Mouse (Mus musculus) megakaryocyte, embryonic 14.5 days (primary cell): ENCODE data around the gene Prkcsh. TPM values are rescaled to one million over a fixed set of nuclear protein-coding genes. Genes with fewer than 3 reads are reported as not detected.

ENCODE experiments used
- H3K27me3 ChIP-seq: replicated peaks from 2 replicates; pipeline ENCODE3; 2012; ENCODE audit warnings: inconsistent platforms
- H3K36me3 ChIP-seq: replicated peaks from 2 replicates; pipeline ENCODE3; 2012; ENCODE audit warnings: low read length, inconsistent platforms, mixed read lengths
- H3K4me1 ChIP-seq: 2 replicates; pipeline ENCODE4 v1.6.1; 2012; ENCODE audit warnings: inconsistent platforms
- H3K4me3 ChIP-seq: replicated peaks from 2 replicates; pipeline ENCODE3; 2012; ENCODE audit warnings: moderate library complexity, mild to moderate bottlenecking, inconsistent platforms
- H3K9me3 ChIP-seq: 2 replicates; pipeline ENCODE4 v1.6.1; 2012; ENCODE audit warnings: inconsistent platforms
- FLI1 ChIP-seq: IDR thresholded peaks from 2 replicates; pipeline ENCODE4 v1.6.1; 2012; ENCODE audit warnings: low read length, inconsistent platforms, mixed read lengths
- GATA1 ChIP-seq: IDR thresholded peaks from 3 replicates; pipeline ENCODE4 v1.6.1; 2012; ENCODE audit warnings: mixed read lengths, low read length, inconsistent platforms, borderline replicate concordance
- polyA plus RNA-seq: library from polyadenylated mRNA; stranded (reverse); fragments of >175 nt; gene quantifications from 2 replicates; pipeline ENCODE4 v1.2.3, GENCODE M21; 2012; ENCODE audit warnings: low replicate concordance; ENCODE audit not compliant: insufficient read depth

Prkcsh gene
- polyA plus RNA-seq, 1 experiment, result 215 TPM

DNA sequence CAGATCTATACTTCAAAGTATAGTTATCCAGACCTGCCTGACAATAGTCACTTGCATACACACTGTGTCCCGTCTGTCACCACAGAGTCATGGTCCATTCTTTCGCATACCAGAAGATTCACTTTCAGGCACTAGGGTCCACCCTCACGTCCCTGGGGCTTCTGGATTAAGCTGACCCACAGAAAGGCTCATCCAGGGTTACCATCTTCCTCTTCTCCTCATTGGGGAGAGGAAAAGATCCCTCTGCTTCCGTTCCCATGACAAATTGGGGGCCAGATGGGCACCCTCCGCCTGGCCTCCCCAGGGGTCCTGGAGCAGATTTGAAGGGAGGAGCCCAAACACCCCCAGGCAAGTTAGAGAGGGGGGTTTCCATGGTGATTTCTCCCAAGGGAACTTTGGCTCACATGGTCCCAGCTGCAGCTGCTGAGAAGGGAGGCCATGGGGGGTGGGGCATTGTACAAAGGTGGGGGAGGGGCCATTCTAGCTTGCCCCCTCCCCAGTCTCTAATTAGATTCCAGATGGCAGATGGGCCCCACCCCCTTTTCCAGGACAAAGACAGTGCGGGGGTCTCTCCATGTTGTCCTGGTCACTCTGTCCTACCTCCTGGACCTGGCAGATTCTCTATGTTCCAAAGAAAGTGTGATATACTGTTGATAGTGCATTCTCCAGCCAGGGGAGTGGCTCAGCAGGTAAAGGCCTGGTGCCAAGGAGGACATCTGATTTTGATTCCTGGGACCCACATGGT lies 32.9 kb downstream of the Prkcsh start:
- TF ChIP-seq GATA1 (no peak), FLI1 (no peak)
- H3K4me1 ChIP-seq, result peaks cover 12% of the 10 kb centered on the region
- H3K27me3 ChIP-seq, result peaks cover 49% of the 10 kb centered on the region
- no peak overlapping the region for H3K4me3 ChIP-seq
- H3K36me3 ChIP-seq, result no peaks in the 10 kb centered on the region
- H3K9me3 ChIP-seq, result peaks cover 23% of the 10 kb centered on the region

- Histone ChIP-seq H3K36me3 (no peaks in the 10 kb centered on the region), H3K9me3 (peaks cover 17% of the 10 kb centered on the region), H3K4me3 (no peak overlapping the region), H3K4me1 (peaks cover 12% of the 10 kb centered on the region), H3K27me3 (peaks cover 48% of the 10 kb centered on the region)
- no peak for TF ChIP-seq FLI1
- TF ChIP-seq GATA1, result no peak
These were observed 35.2 kb downstream of the Prkcsh start for GRCm38 (mm10) chr9:22037826-22038225.

GRCm38 (mm10) chr9:22041832-22042231 lies 39.2 kb downstream of the Prkcsh start:
- peaks cover 6% of the 10 kb centered on the region for H3K9me3 ChIP-seq
- H3K4me3 ChIP-seq, result no peak overlapping the region
- TF ChIP-seq GATA1 (no peak), FLI1 (no peak)
- H3K4me1 ChIP-seq, result no peaks in the 10 kb centered on the region
- H3K27me3 ChIP-seq, result peaks cover 47% of the 10 kb centered on the region
- H3K36me3 ChIP-seq, result no peaks in the 10 kb centered on the region

DNA sequence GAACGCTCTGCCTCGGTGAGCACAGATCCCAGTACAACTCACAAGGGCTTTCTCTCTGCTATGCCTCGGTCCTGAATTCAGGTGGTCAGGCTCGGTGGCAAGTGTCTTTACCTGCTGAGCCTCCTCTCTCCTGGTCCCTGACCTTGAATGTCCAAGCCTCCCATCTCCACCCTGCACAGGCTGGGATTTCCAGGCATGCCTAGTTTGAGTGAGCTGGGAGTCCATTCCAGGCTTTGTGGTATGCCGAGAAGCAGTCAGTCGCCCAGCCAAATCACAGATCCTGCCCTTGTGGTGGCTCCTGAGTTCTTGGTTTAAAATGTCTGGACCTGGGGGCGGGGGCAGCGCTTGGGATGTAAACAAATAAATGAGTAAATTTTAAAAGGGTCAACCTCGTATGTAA lies 44.7 kb downstream of the Prkcsh start:
- H3K4me1 ChIP-seq, result peaks cover 22% of the 10 kb centered on the region
- no peak for TF ChIP-seq GATA1
- no peak for TF ChIP-seq FLI1
- H3K27me3 ChIP-seq, result peaks cover 82% of the 10 kb centered on the region
- H3K4me3 ChIP-seq, result no peak overlapping the region
- no peaks in the 10 kb centered on the region for H3K36me3 ChIP-seq
- no peaks in the 10 kb centered on the region for H3K9me3 ChIP-seq

DNA sequence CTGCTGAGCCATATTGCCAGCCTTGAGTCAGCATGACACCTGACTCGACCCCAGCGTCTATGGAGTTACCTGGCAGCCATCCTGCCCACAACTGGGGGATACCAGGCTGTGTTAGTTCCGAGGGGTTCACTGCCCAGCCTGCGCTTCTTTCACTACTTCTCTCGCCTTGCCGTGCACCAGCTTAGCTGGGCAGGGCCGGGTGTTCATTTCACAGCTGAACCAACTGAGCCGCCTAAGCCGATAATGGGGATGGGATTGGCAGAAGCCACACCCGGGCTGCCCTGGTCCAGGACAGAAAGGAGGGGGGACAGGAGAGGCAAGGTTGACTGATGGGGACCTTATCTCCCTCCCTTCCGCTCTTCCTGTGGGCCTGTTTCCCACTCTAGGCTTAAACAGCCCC lies 46.7 kb downstream of the Prkcsh start:
- Histone ChIP-seq H3K36me3 (no peaks in the 10 kb centered on the region), H3K4me3 (no peak overlapping the region), H3K9me3 (no peaks in the 10 kb centered on the region), H3K4me1 (peaks cover 24% of the 10 kb centered on the region), H3K27me3 (peaks cover 87% of the 10 kb centered on the region)
- TF ChIP-seq FLI1 (no peak), GATA1 (no peak)

DNA sequence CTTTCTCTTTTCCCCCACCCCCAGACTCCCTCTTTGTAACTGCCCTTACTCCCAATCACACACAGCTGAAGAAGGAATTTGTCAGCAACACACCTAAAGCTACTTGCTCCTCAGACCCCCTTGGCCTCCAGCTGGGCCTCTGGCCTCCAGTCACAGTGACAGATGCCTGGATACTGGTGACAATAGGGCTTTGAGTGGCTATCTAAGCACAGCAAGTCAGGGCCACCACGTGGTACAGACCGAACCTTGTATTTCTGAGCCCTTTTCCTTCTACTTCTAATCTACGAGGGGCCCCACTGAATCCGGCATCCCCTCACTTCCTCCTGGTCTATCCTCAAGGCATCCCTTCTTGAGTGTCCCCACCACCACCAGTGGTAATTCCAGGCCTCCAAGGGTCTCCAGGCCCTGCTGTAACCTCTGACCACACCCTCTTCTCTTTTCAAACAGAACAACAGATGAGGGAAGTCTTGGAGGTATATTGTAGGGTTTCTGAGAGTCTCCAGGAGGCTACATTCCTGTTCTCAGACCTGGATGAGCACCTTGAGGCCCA lies 47.2 kb downstream of the Prkcsh start:
- peaks cover 88% of the 10 kb centered on the region for H3K27me3 ChIP-seq

GRCm38 (mm10) chr9:22050351-22050889 lies 47.8 kb downstream of the Prkcsh start:
- peaks cover 88% of the 10 kb centered on the region for H3K27me3 ChIP-seq

More for the DNA sequence above, 47.2 kb downstream of the Prkcsh start:
- TF ChIP-seq FLI1 (no peak), GATA1 (no peak)
- Histone ChIP-seq H3K9me3 (no peaks in the 10 kb centered on the region), H3K36me3 (no peaks in the 10 kb centered on the region), H3K4me1 (peaks cover 29% of the 10 kb centered on the region), H3K4me3 (no peak overlapping the region)

GRCm38 (mm10) chr9:22051161-22051957 lies 48.8 kb downstream of the Prkcsh start:
- Histone ChIP-seq H3K27me3 (peaks cover 82% of the 10 kb centered on the region), H3K4me1 (peaks cover 30% of the 10 kb centered on the region), H3K9me3 (no peaks in the 10 kb centered on the region), H3K4me3 (peak overlapping the region; percentile 78), H3K36me3 (peaks cover 11% of the 10 kb centered on the region)
- no peak for TF ChIP-seq GATA1
- TF ChIP-seq FLI1, result no peak

More at GRCm38 (mm10) chr9:22050351-22050889, 47.8 kb downstream of the Prkcsh start:
- TF ChIP-seq FLI1 (no peak), GATA1 (no peak)
- Histone ChIP-seq H3K4me1 (peaks cover 30% of the 10 kb centered on the region), H3K9me3 (no peaks in the 10 kb centered on the region), H3K4me3 (peak overlapping the region; percentile 78), H3K36me3 (peaks cover 2% of the 10 kb centered on the region)

- peak within 1 kb of the TSS; percentile 78 for H3K4me3 ChIP-seq
- H3K9me3 ChIP-seq, result no peaks in the 10 kb centered on the region
- H3K27me3 ChIP-seq, result peaks cover 80% of the 10 kb centered on the region
These were observed 49.3 kb downstream of the Prkcsh start, which contains the start of gene Elavl3 for GRCm38 (mm10) chr9:22051958-22052254. Gene Elavl3 (minus strand): TSS chr9:22052023.

DNA sequence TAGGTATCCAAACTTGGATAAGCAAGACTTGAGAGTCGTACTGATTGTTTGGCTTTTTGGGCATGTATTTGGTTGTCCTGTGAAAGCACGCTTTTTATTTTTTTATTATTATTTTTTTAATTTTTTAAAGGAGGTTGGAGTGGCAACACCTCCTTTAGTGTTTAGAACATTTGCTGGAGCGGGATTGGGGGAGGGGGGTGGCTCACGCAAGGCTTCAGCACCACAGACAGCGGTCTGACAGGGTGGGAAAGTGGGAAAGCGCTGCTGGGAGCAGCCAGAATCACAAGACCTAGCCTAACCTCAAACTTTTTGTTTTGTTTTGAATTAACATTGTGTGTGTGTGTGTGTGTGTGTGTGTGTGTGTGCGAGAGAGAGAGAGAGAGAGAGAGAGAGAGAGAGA lies 51.1 kb downstream of the Prkcsh start:
- Histone ChIP-seq H3K9me3 (no peaks in the 10 kb centered on the region), H3K4me1 (peaks cover 36% of the 10 kb centered on the region), H3K36me3 (peaks cover 33% of the 10 kb centered on the region), H3K4me3 (no peak overlapping the region), H3K27me3 (peaks cover 63% of the 10 kb centered on the region)
- TF ChIP-seq GATA1 (no peak), FLI1 (no peak)

More at GRCm38 (mm10) chr9:22051958-22052254, 49.3 kb downstream of the Prkcsh start, which contains the start of gene Elavl3:
- TF ChIP-seq GATA1, result no peak
- no peak for TF ChIP-seq FLI1
- H3K4me1 ChIP-seq, result peaks cover 30% of the 10 kb centered on the region
- peaks cover 15% of the 10 kb centered on the region for H3K36me3 ChIP-seq
